Mouse (Mus musculus): ENCODE measurements around the gene Cysltr1.

The Cysltr1 gene

DNA sequence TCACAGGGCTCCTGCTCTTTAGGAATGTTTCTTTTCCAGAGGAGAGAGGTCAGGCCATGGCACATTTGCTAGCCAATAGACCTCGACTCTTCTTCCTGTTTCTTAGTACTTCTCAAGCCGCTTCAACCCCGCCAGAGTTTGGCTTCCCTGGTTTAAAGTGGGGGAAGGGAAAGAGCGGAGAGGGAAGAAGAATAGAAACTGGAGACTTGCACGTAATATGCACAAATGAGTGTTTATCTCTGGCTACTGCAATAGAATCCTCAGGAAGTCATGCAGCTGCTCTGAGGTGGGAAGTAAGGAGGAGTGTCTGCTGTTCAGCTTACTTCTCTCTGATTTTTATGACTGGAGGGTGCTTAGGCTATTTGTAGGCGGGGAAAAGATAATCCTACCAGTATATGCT, at the start of gene Cysltr1:
Gene Cysltr1, minus strand, starts transcription at position 294 of the 400 bp plus-strand sequence.
- DNase-seq (ENCODE audit: low spot score), result peak; percentile 24

GRCm38 (mm10) chrX:106634799-106635541, 31.5 kb upstream of the Cysltr1 start:
- DNase-seq (ENCODE audit: low spot score), result no peak

DNA sequence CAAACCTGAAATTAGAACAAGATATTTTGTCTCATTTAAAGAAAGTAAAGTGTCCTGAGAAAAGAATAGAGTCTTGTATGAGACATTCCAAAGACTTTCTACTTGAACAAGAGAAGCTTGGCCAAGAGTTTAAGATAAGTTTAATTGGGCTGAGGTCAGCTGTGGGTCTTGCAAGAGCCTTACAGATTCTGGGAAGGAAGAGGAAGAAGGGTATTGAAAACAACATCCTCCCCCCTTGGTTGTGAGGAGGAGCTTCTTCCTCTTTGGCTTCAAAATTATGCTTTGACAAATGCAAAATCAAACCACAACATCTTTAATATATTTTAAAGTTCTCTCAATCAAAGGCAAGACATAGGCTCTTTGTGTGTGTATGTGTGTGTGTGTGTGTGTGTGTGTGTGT, 30.1 kb upstream of the Cysltr1 start:
- DNase-seq (ENCODE audit: low spot score), result no peak

- DNase-seq (ENCODE audit: low spot score), result no peak
Observed at GRCm38 (mm10) chrX:106628514-106628913, 25.0 kb upstream of the Cysltr1 start.

DNA sequence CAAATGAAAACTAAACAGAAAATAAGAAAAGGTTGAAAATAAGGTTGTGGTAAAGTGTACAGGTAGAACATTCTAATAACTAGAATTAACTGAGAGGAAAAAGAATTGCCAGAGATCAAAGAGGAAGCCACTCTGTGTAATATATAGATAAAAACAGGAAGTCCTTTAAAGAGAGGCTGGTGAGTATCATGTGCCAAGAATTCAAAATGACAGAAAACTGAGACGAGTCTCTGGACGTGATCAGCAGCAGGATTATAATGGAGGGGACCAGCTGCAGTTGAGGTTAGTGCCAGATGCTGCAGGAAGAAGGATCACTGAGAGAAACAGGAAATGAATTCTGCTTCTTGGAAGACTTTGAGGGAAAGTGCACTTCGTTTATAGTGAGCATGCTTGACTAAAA, 20.2 kb upstream of the Cysltr1 start:
- DNase-seq (ENCODE audit: low spot score), result peak; percentile 18

- DNase-seq (ENCODE audit: low spot score), result no peak
Observed at GRCm38 (mm10) chrX:106622512-106622911, 19.0 kb upstream of the Cysltr1 start.

GRCm38 (mm10) chrX:106602574-106603258, 763 bp downstream of the Cysltr1 start:
- DNase-seq (ENCODE audit: low spot score), result peak; percentile 29

DNA sequence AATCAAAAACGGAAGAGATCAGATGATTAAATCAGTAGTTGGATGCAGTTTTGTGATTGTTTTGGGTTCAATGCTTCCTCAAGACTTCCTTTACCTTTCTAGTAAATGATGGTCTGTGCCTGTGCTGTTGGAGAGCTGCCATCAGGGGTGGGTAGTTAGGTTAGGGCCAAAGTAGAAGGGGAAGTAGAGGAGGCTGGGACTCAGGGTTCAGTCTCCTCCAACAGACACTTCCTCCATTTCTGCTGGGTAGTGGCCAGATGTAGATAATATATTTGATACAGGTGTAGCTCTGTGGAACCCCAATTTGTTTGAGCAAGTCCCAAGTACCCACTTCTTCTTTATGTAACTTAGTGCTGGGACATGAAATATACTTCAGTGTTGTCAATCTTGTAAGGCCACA, 7.6 kb downstream of the Cysltr1 start:
- DNase-seq (ENCODE audit: low spot score), result no peak

DNA sequence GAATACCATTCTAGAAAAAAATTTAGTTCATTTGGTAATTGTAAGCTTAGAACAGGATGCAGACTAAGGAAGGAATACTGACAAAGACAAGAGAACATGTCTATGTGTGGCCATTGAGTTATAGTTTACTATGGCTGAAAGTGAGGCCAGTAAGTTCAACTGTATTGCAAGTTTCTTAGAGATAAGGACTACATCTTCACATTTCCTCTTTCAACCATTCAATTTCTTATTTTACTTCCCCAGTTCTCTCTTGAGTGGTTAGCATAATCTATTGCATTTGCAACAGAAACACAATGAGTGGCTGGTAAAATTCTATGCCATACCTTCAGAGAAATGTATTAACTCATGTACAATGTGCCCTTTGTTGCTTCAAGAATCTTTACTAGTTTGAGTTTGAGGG, 9.6 kb downstream of the Cysltr1 start:
- DNase-seq (ENCODE audit: low spot score), result no peak

DNA sequence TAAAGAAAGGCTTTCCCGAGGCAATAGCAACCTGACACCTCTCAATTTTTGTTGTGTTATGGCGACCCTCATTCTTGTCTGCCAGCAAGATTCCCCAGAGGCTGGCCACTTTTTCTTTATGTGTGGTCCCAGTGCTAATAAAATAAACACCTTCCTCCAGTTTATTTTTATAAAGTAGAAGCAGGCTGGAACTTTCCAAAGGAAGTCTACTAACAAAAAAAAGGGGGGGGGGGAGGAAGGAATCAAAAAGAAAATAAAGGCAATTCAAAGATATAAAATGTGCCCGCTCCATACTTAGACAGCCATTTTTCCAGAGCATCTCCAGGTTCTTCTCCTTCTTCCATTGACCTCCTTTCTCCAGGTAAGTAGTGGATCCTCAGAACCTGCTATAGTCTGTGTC, 20.6 kb downstream of the Cysltr1 start, which contains the start of gene Gm5127:
Gene Gm5127, plus strand, starts transcription at position 301 of the 400 bp plus-strand sequence.
- peak; percentile 26 for DNase-seq (ENCODE audit: low spot score)

DNA sequence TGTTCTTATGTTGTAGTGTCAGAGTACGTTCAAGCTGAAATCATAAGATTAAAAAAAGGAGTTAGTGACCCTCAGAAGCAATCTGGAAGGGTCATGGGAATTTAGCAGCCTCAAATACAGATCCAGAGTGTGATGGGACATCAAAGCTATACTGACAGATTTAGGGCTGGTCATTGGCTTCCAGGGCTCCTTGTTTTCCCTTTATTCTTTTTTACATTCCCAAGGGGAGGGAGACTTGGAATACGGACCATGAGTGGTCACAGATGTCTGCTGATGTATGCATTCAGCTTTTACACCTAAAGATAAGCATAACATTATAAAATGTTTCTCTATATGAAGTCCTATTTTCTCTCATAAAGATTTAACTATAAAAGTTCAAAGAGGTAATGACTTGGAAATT, 21.3 kb downstream of the Cysltr1 start:
- peak; percentile 41 for DNase-seq (ENCODE audit: low spot score)

DNA sequence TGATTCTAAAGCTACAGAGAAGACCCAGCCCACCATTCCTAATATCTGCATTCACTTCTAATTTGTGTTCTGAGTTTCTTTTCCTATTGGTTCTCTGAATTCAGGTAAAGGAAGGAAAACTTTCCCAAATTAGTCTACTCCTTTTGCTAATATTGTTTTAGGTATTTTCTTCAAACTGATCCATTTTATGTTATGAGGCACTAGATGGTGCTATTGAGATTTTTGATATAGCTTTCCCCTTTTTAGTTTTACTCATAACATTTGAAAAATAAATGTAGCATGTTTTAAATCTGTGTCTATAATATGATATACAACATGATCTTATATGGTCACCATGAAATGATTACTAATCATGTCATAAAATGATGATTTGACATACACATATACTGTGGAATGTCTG, 23.1 kb downstream of the Cysltr1 start:
- DNase-seq (ENCODE audit: low spot score), result no peak

GRCm38 (mm10) chrX:106578966-106579365, 24.5 kb downstream of the Cysltr1 start:
- DNase-seq (ENCODE audit: low spot score), result peak; percentile 44

DNA sequence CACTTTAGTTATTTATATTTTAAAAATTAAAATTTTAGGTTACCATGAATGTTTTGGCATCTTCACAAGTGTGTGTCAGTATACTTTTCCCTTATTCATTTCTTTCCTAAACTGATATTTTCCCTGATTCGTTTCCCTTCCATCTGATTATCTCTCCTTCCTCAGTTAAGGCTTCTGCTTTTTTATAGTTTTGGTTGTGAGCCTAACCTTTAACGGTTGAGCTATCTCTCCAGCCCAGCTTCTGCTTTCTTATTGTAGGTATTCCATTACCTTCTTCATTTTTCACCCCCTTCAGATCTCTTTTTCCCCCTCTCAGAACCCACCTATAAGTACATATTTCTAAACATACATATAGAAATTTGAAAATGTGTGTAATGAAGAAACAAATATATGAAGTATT, 48.0 kb downstream of the Cysltr1 start:
- no peak for DNase-seq (ENCODE audit: low spot score)

- DNase-seq (ENCODE audit: low spot score), result peak; percentile 20
Observed at GRCm38 (mm10) chrX:106536359-106536758, 67.1 kb downstream of the Cysltr1 start.
